Mouse (Mus musculus) adrenal gland, postnatal 36 days (tissue): ENCODE data around the gene Hnrnpul2. TPM values are rescaled to one million over a fixed set of nuclear protein-coding genes. Genes with fewer than 3 reads are reported as not detected.
A peak's percentile ranks its signal among the peaks of the same experiment; 100 is the strongest.
"Not testable (repeated sequence)": the region's sequence is repeated elsewhere in the genome, so short reads cannot be mapped to it uniquely, and the experiment has no call there.

Experiments used
- DNase-seq, 2 experiments: peaks; one replicate each; pipeline ENCODE4 v3.0.0; 2021; ENCODE audit warnings: mixed read lengths in 1 of 2
- total RNA-seq, 2 experiments: library from RNA; stranded (reverse); gene quantifications; 2 replicates each; pipeline ENCODE4 v1.2.3; 2021

Gene Hnrnpul2
- total RNA-seq, 2 experiments from 2014 or later: 61.8 to 67.6 TPM

GRCm38 (mm10) chr19:8851639-8852038 lies 31.8 kb downstream of the Hnrnpul2 start:
- DNase-seq: no peak

- peak in 1 of 2 experiments; percentile 41 for DNase-seq
Measured at GRCm38 (mm10) chr19:8852236-8852928, 32.6 kb downstream of the Hnrnpul2 start.

GRCm38 (mm10) chr19:8853117-8853516 lies 33.3 kb downstream of the Hnrnpul2 start:
- no peak for DNase-seq

GRCm38 (mm10) chr19:8857689-8858088 lies 37.9 kb downstream of the Hnrnpul2 start:
- peak; percentile 73 to 82 for DNase-seq

GRCm38 (mm10) chr19:8859018-8859417 lies 39.2 kb downstream of the Hnrnpul2 start:
- DNase-seq: no peak

- DNase-seq: no peak
Measured at GRCm38 (mm10) chr19:8864265-8864664, 44.5 kb downstream of the Hnrnpul2 start.

- DNase-seq: not testable (repeated sequence)
Measured at GRCm38 (mm10) chr19:8870381-8870780, 50.6 kb downstream of the Hnrnpul2 start.

GRCm38 (mm10) chr19:8870838-8871237 lies 51.0 kb downstream of the Hnrnpul2 start:
- peak in 1 of 2 experiments; percentile 19 for DNase-seq

GRCm38 (mm10) chr19:8871267-8872186 lies 51.7 kb downstream of the Hnrnpul2 start, which contains the start of gene Ubxn1:
TSS of gene Ubxn1 (plus strand) at chr19:8871496.
- DNase-seq: peak; percentile 97 to 98

GRCm38 (mm10) chr19:8872266-8872840 lies 52.5 kb downstream of the Hnrnpul2 start:
- peak in 1 of 2 experiments; percentile 23 for DNase-seq

GRCm38 (mm10) chr19:8875031-8875430 lies 55.2 kb downstream of the Hnrnpul2 start:
- no peak for DNase-seq

GRCm38 (mm10) chr19:8880311-8881033 lies 60.7 kb downstream of the Hnrnpul2 start, which contains the start of gene Uqcc3:
TSS of gene Uqcc3 (minus strand) at chr19:8880923.
- DNase-seq: peak; percentile 92 to 93

- DNase-seq: no peak
Measured at GRCm38 (mm10) chr19:8881034-8881392, 61.2 kb downstream of the Hnrnpul2 start.

GRCm38 (mm10) chr19:8883616-8884015 lies 63.8 kb downstream of the Hnrnpul2 start, which contains the start of the genes Lbhd1 and Gm49403:
TSS of gene Lbhd1 (plus strand) at chr19:8883732.
TSS of gene Gm49403 (plus strand) at chr19:8883930.
- no peak for DNase-seq

Other genes with a start within 250 kb of the Hnrnpul2 start
- under 1 TPM in 1 of 2 experiments, not detected in 1; 0.36 TPM for gene Slc22a8, start 228.8 kb upstream of the Hnrnpul2 start, total RNA-seq
- gene Slc22a6, start 202.0 kb upstream of the Hnrnpul2 start, total RNA-seq: not detected
- gene Chrm1, start 156.2 kb upstream of the Hnrnpul2 start, total RNA-seq: 1 to 10 TPM; 1.3 TPM
- gene Slc3a2, start 96.6 kb upstream of the Hnrnpul2 start, total RNA-seq: 100 to 1,000 TPM; 354 to 445 TPM
- gene Wdr74, start 84.2 kb upstream of the Hnrnpul2 start, total RNA-seq: 10 to 100 TPM; 52.3 to 71.2 TPM
- 1 to 10 TPM in 1 of 2 experiments, under 1 TPM in 1; 0.82 to 1.0 TPM for gene 1700092M07Rik, start 79.3 kb upstream of the Hnrnpul2 start, total RNA-seq
- 10 to 100 TPM; 83.6 to 92.9 TPM for gene Stx5a, start 78.6 kb upstream of the Hnrnpul2 start, total RNA-seq
- 100 to 1,000 TPM in 1 of 2 experiments, 10 to 100 TPM in 1; 94.7 to 144 TPM for gene Nxf1, start 62.9 kb upstream of the Hnrnpul2 start, total RNA-seq
- 100 to 1,000 TPM; 113 to 127 TPM for gene Tmem223, start 49.0 kb upstream of the Hnrnpul2 start, total RNA-seq
- 10 to 100 TPM; 44.8 to 69.2 TPM for gene Tmem179b, start 45.5 kb upstream of the Hnrnpul2 start, total RNA-seq
- 10 to 100 TPM; 11.2 to 16.7 TPM for gene Taf6l, start 33.6 kb upstream of the Hnrnpul2 start, total RNA-seq
- 10 to 100 TPM; 90.5 to 98.5 TPM for gene Polr2g, start 21.4 kb upstream of the Hnrnpul2 start, total RNA-seq
- 1 to 10 TPM; 2.0 to 2.9 TPM for gene Zbtb3, start 17.5 kb upstream of the Hnrnpul2 start, total RNA-seq
- 10 to 100 TPM; 31.7 to 32.2 TPM for gene Ttc9c, start 677 bp upstream of the Hnrnpul2 start, total RNA-seq
- 1 to 10 TPM in 1 of 2 experiments, not detected in 1; 1.7 TPM for gene AC129217.1, start 9.8 kb downstream of the Hnrnpul2 start, total RNA-seq
- 100 to 1,000 TPM; 132 to 176 TPM for gene Bscl2, start 17.5 kb downstream of the Hnrnpul2 start, total RNA-seq
- 1 to 10 TPM; 5.2 to 5.4 TPM for gene Gng3, start 19.2 kb downstream of the Hnrnpul2 start, total RNA-seq
- 1 to 10 TPM; 4.2 to 4.5 TPM for gene Lrrn4cl, start 30.8 kb downstream of the Hnrnpul2 start, total RNA-seq
- 100 to 1,000 TPM; 177 to 218 TPM for gene Ubxn1, start 51.5 kb downstream of the Hnrnpul2 start, total RNA-seq
- gene Uqcc3, start 60.9 kb downstream of the Hnrnpul2 start, total RNA-seq: 10 to 100 TPM; 49.9 to 79.8 TPM
- gene Lbhd1, start 63.7 kb downstream of the Hnrnpul2 start, total RNA-seq: 10 to 100 TPM in 1 of 2 experiments, 1 to 10 TPM in 1; 5.3 to 17.6 TPM
- not detected for gene Gm49403, start 63.9 kb downstream of the Hnrnpul2 start, total RNA-seq
- 10 to 100 TPM; 49.6 to 50.3 TPM for gene 1810009A15Rik, start 68.8 kb downstream of the Hnrnpul2 start, total RNA-seq
- gene Gm49416, start 68.9 kb downstream of the Hnrnpul2 start, total RNA-seq: 1 to 10 TPM; 1.0 to 4.2 TPM
- gene Ints5, start 73.0 kb downstream of the Hnrnpul2 start, total RNA-seq: 10 to 100 TPM; 23.7 to 25.8 TPM
- 100 to 1,000 TPM; 190 to 201 TPM for gene Ganab, start 78.1 kb downstream of the Hnrnpul2 start, total RNA-seq
- gene B3gat3, start 100.4 kb downstream of the Hnrnpul2 start, total RNA-seq: 10 to 100 TPM; 56.3 to 66.1 TPM
- gene Rom1, start 109.3 kb downstream of the Hnrnpul2 start, total RNA-seq: 10 to 100 TPM; 38.7 to 61.5 TPM
- gene Eml3, start 109.5 kb downstream of the Hnrnpul2 start, total RNA-seq: 10 to 100 TPM; 46.9 to 59.1 TPM
- gene Mta2, start 121.9 kb downstream of the Hnrnpul2 start, total RNA-seq: 10 to 100 TPM; 88.0 to 88.6 TPM
- 10 to 100 TPM; 20.7 to 24.4 TPM for gene Tut1, start 133.8 kb downstream of the Hnrnpul2 start, total RNA-seq
- gene Eef1g, start 147.0 kb downstream of the Hnrnpul2 start, total RNA-seq: 100 to 1,000 TPM; 331 to 363 TPM
- gene Ahnak, start 169.3 kb downstream of the Hnrnpul2 start, total RNA-seq: 100 to 1,000 TPM; 114 to 197 TPM